Mouse (Mus musculus): ENCODE results near the gene Olfr802. TPM values are rescaled to one million over a fixed set of nuclear protein-coding genes. Genes with fewer than 3 reads are reported as not detected.

The Olfr802 gene
- 0.05 TPM in 1 of 2 replicates, not detected in the other for polyA plus RNA-seq (2012; ENCODE audit: low replicate concordance)

DNA sequence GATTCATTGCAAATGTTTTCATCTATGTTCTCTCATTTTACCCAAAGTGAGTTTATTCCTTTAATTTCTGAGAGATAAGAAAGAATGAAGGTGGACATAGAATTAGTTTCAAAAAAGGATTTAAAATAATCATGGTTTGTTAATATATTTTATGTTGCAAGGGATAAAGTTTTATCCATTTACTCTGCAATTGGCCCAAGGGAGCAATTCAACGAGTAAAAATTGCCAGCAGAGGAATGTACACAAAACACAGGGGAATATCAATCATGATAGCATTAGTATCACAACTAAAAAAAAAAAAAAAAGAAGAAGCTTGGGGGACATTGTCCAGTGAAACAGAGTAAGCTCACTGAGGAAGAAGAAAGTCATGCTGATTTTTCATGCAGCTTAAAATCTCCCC, at the start of gene Olfr802:
TSS of gene Olfr802 (minus strand) at position 101 of the 400 bp plus-strand sequence.

DNA sequence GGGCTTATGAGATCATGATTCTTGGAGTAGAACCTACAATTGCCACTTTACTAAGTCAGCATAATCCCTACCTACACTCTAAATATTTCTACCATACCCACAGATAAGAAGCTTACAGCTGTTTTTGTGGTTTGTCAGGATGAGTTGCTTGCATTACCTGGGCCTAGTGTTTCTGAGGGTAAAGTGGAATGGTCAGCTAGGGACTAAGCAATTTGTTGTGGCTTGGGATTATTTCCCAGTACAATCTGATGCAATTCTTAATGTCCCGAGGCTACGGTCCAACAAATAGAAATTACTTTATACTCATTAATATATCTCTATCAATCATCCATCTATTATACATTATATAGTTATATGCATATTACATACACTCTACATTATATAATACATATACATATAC, 41.3 kb upstream of the Olfr802 start, which contains the start of gene Olfr805:
TSS of gene Olfr805 (minus strand) at position 101 of the 400 bp plus-strand sequence.

DNA sequence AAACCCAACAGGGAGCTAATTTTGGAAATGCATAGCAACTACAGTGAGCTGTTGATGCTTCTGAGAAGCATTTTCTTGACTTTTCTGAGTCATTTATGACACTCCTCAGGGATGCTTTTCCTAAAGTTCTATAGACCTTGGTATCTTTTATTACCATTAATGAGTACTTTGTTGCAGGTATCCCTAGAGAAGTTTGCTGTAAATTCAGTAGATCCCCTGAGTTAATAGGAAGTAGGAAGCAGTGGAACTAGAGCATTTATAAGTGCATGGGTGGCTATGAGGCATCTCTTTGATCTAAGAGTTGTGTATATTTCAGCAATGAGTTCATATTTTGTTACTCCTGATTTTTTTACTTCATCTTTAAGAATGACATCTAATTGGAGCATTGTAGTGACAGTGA, 14.9 kb upstream of the Olfr802 start, which contains the start of gene Olfr804:
TSS of gene Olfr804 (plus strand) at position 301 of the 400 bp plus-strand sequence.

DNA sequence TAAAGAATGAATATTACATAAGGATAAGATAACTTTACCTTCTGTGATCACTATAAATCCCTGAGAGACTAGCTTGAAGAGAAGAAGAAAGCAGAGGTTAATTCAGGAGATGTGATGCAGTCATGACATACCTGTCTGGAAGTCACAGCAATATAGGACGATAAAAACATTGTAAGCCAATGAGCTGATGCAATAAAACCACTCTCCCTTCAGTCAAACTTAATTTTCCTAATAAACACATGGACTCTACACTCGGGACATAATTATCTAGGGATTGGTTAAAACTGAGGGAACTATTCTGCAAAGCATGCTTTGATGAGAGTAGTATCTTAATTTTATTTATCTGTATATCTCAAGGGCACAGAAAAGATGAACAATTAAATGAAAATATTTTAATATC, 6.2 kb upstream of the Olfr802 start, which contains the start of gene Olfr803:
TSS of gene Olfr803 (minus strand) at position 101 of the 400 bp plus-strand sequence.

GRCm38 (mm10) chr10:129673765-129674164, 14.2 kb downstream of the Olfr802 start, which contains the start of gene Olfr801:
Olfr801 (minus strand) TSS chr10:129673865.

GRCm38 (mm10) chr10:129657394-129657793, 30.6 kb downstream of the Olfr802 start, which contains the start of gene Olfr800:
Olfr800 (plus strand) TSS chr10:129657694.

DNA sequence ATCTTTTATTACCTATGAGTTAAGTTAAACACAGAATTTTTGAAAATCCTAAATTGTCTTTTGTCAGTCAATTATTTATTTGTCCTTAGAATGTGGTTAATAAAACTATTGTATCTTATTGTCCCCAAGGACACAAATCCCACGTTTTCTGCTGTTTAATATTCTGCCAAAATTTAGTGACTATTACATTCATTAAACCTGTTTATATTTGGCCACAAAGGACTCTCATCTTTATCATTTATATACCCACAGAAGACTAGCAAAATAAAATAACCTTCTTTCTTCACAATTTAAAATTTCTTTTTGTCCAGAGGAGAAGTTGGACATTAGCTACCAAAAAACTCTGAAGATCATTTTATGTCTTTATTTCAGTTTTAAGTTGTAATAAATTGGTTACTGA, 50.8 kb downstream of the Olfr802 start, which contains the start of gene Olfr799:
TSS of gene Olfr799 (plus strand) at position 301 of the 400 bp plus-strand sequence.

GRCm38 (mm10) chr10:129627834-129628233, 60.1 kb downstream of the Olfr802 start, which contains the start of gene Olfr798:
Olfr798 (minus strand) TSS chr10:129627934.

Other genes starting within 250 kb of the Olfr802 start
- not detected in 2 replicates for gene Olfr787, start 226.3 kb downstream of the Olfr802 start, polyA plus RNA-seq (2012; ENCODE audit: low replicate concordance)
- gene Olfr788, start 217.2 kb downstream of the Olfr802 start, polyA plus RNA-seq (2012; ENCODE audit: low replicate concordance): not detected in 2 replicates
- not detected in 2 replicates for gene Olfr789, start 203.4 kb downstream of the Olfr802 start, polyA plus RNA-seq (2012; ENCODE audit: low replicate concordance)
- gene Olfr790, start 189.7 kb downstream of the Olfr802 start, polyA plus RNA-seq (2012; ENCODE audit: low replicate concordance): not detected in 2 replicates
- gene Olfr791, start 166.4 kb downstream of the Olfr802 start, polyA plus RNA-seq (2012; ENCODE audit: low replicate concordance): not detected in 2 replicates
- not detected in 2 replicates for gene Olfr792, start 149.0 kb downstream of the Olfr802 start, polyA plus RNA-seq (2012; ENCODE audit: low replicate concordance)
- not detected in 2 replicates for gene Olfr794, start 120.5 kb downstream of the Olfr802 start, polyA plus RNA-seq (2012; ENCODE audit: low replicate concordance)
- not detected in 2 replicates for gene Olfr796, start 75.6 kb downstream of the Olfr802 start, polyA plus RNA-seq (2012; ENCODE audit: low replicate concordance)
- gene Olfr798, start 60.2 kb downstream of the Olfr802 start, polyA plus RNA-seq (2012; ENCODE audit: low replicate concordance): not detected in 2 replicates
- gene Olfr799, start 50.7 kb downstream of the Olfr802 start, polyA plus RNA-seq (2012; ENCODE audit: low replicate concordance): not detected in 2 replicates
- not detected in 2 replicates for gene Olfr800, start 30.5 kb downstream of the Olfr802 start, polyA plus RNA-seq (2012; ENCODE audit: low replicate concordance)
- 0.06 TPM in 1 of 2 replicates, not detected in the other for gene Olfr801, start 14.3 kb downstream of the Olfr802 start, polyA plus RNA-seq (2012; ENCODE audit: low replicate concordance)
- not detected in 2 replicates for gene Olfr803, start 6.1 kb upstream of the Olfr802 start, polyA plus RNA-seq (2012; ENCODE audit: low replicate concordance)
- gene Olfr804, start 15.0 kb upstream of the Olfr802 start, polyA plus RNA-seq (2012; ENCODE audit: low replicate concordance): not detected in 2 replicates
- not detected in 2 replicates for gene Olfr805, start 41.2 kb upstream of the Olfr802 start, polyA plus RNA-seq (2012; ENCODE audit: low replicate concordance)
- gene Olfr806, start 53.8 kb upstream of the Olfr802 start, polyA plus RNA-seq (2012; ENCODE audit: low replicate concordance): not detected in 2 replicates
- not detected in 2 replicates for gene Olfr807, start 69.6 kb upstream of the Olfr802 start, polyA plus RNA-seq (2012; ENCODE audit: low replicate concordance)
- not detected in 2 replicates for gene Olfr808, start 77.3 kb upstream of the Olfr802 start, polyA plus RNA-seq (2012; ENCODE audit: low replicate concordance)
- not detected in 2 replicates for gene Olfr809, start 86.5 kb upstream of the Olfr802 start, polyA plus RNA-seq (2012; ENCODE audit: low replicate concordance)
- gene Olfr810, start 106.7 kb upstream of the Olfr802 start, polyA plus RNA-seq (2012; ENCODE audit: low replicate concordance): not detected in 2 replicates
- not detected in 2 replicates for gene Olfr811, start 116.2 kb upstream of the Olfr802 start, polyA plus RNA-seq (2012; ENCODE audit: low replicate concordance)
- not detected in 2 replicates for gene Olfr812, start 157.9 kb upstream of the Olfr802 start, polyA plus RNA-seq (2012; ENCODE audit: low replicate concordance)
- gene Olfr813, start 167.2 kb upstream of the Olfr802 start, polyA plus RNA-seq (2012; ENCODE audit: low replicate concordance): not detected in 2 replicates
- gene Olfr814, start 191.7 kb upstream of the Olfr802 start, polyA plus RNA-seq (2012; ENCODE audit: low replicate concordance): not detected in 2 replicates
- gene Olfr815, start 217.7 kb upstream of the Olfr802 start, polyA plus RNA-seq (2012; ENCODE audit: low replicate concordance): not detected in 2 replicates
- not detected in 2 replicates for gene Olfr816, start 227.4 kb upstream of the Olfr802 start, polyA plus RNA-seq (2012; ENCODE audit: low replicate concordance)

Measured in leukemia stem cell, adult 10-12 weeks (primary cell).